Mouse (Mus musculus) layer of hippocampus, adult 2 months (tissue): ENCODE data around the gene Sec14l1. TPM values are rescaled to one million over a fixed set of nuclear protein-coding genes. Genes with fewer than 3 reads are reported as not detected.
A peak's percentile ranks its signal among the peaks of the same experiment; 100 is the strongest.

Experiments
- DNase-seq, 2 experiments: peaks; one replicate each; pipeline ENCODE4 v3.0.0; 2022; ENCODE audit warnings: low spot score in 2 of 2
- H3K27ac ChIP-seq: fragments of 200-600 bp; 2 replicates; pipeline ENCODE4 v1.8.1; 2022
- H3K4me3 ChIP-seq: fragments of 200-600 bp; 2 replicates; pipeline ENCODE4 v1.8.1; 2022; ENCODE audit warnings: mild to moderate bottlenecking
- CTCF ChIP-seq: fragments of 200-600 bp; conservative IDR thresholded peaks from 2 replicates; pipeline ENCODE4 v1.8.1; 2022; ENCODE audit warnings: antibody characterized with exemption, mild to moderate bottlenecking, moderate library complexity
- total RNA-seq, 2 experiments: library from RNA; stranded (reverse); gene quantifications; 2 replicates each; pipeline ENCODE4 v1.2.3; 2021

The Sec14l1 gene
- total RNA-seq, 2 experiments from 2014 or later: 226 to 239 TPM

- no peak for TF ChIP-seq CTCF
- no peak for DNase-seq
These were observed 15.1 kb downstream of the Sec14l1 start for GRCm38 (mm10) chr11:117130068-117130467.

GRCm38 (mm10) chr11:117130888-117131287 lies 15.9 kb downstream of the Sec14l1 start:
- TF ChIP-seq CTCF: no peak
- no peak for DNase-seq
- Histone ChIP-seq H3K4me3 (no peak overlapping the region), H3K27ac (peak overlapping the region; percentile 99)

More at GRCm38 (mm10) chr11:117130068-117130467, 15.1 kb downstream of the Sec14l1 start:
- H3K27ac ChIP-seq: peak overlapping the region; percentile 99
- H3K4me3 ChIP-seq: no peak overlapping the region

- no peak for DNase-seq
- TF ChIP-seq CTCF: peak; percentile 31; the same call in 1 of the 2 replicates
These were observed 16.5 kb downstream of the Sec14l1 start for GRCm38 (mm10) chr11:117131450-117131849.

DNA sequence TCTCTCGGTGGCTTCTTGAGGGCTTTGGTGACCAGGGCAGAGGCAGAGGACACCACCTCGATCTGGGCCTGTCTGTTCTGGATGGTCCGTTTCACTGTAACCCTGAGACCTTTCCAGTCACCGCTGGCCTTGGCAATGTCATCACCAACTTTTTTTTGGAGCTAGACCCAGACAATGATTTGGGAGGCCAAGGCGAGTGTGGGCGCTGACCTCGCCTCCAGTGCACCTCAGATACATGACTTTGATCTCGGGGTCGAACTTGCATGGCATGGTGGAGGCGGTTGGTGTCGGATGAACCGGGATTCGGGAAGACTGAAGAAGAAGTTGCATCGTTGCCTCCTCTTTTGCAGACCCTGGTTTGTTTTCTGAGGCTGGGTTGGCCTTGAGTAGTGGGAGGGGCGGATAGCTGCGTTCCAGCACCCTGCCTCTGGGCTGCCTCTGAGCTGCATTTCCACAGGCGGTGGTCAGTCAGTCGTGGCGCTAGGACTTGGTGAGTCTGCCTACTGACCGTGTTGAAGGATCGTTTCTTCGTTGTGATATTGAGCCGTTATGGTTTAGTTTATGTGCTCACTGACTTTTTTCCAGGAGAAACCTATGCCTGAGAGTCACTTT lies 19.9 kb downstream of the Sec14l1 start:
- Histone ChIP-seq H3K27ac (peak overlapping the region; percentile 95), H3K4me3 (peak overlapping the region; percentile 0)
- no peak for TF ChIP-seq CTCF
- DNase-seq: no peak

More at GRCm38 (mm10) chr11:117131450-117131849, 16.5 kb downstream of the Sec14l1 start:
- H3K4me3 ChIP-seq: no peak overlapping the region
- H3K27ac ChIP-seq: peak overlapping the region; percentile 99; the same call in 1 of the 2 replicates

GRCm38 (mm10) chr11:117135457-117136290 lies 20.7 kb downstream of the Sec14l1 start:
- peak; percentile 56 to 83 for DNase-seq
- TF ChIP-seq CTCF: peak; percentile 31; the same call in 1 of the 2 replicates
- H3K27ac ChIP-seq: peak overlapping the region; percentile 95
- peak overlapping the region; percentile 32 for H3K4me3 ChIP-seq

DNA sequence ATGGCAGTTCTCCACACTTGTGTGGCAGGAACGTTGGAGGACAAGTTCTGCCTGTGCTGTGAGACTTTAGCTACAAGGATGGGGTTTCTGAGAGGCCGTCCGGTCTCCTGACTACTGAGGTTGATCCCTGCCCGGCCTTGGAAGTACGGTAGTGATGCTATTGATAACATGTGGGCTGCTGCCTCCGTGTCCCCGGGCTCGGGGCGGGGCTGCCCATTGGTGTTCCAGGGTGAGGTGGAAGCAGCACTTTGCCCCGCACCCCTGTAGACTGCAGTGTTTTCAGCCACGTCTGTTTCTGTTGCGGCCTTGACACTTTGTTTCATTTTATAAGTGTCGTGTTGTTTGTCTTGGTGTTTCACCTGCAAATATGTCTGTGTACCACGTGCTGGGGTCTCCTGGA lies 21.9 kb downstream of the Sec14l1 start:
- no peak for DNase-seq
- Histone ChIP-seq H3K4me3 (no peak overlapping the region), H3K27ac (peak overlapping the region; percentile 95)
- no peak for TF ChIP-seq CTCF

DNA sequence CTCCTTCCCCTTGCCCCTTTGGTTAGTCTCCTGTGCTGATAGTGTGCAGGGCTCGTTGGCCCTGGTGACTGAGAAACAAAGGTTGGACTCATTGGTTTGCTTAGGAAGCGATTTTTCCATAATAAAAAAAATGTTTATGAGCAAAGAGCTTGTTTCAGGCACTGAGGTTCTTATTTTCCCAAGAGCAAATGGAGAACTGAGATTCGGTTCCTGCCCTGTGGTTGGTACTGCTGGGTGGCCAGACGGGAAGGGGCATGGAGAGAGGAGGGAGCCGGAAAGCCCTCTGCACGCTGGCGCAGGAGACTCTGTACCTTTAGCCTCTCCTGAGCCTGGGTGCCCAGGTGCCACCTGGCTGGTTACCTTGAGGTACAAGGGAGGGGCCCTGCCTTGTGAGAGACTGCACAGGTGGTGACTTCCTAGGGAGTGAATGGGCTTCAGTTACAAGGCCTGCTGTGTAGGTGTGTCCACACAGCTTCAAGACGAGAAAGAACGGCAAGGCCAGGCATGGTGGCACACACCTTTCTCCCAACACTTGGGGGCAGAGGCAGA lies 23.3 kb downstream of the Sec14l1 start:
- TF ChIP-seq CTCF: no peak
- Histone ChIP-seq H3K27ac (peak overlapping the region; percentile 85), H3K4me3 (no peak overlapping the region)

GRCm38 (mm10) chr11:117138795-117139463 lies 24.0 kb downstream of the Sec14l1 start:
- DNase-seq: no peak
- H3K27ac ChIP-seq: peak overlapping the region; percentile 85
- no peak overlapping the region for H3K4me3 ChIP-seq
- peak; percentile 41; the same call in 1 of the 2 replicates for TF ChIP-seq CTCF

More for the DNA sequence above, 23.3 kb downstream of the Sec14l1 start:
- no peak for DNase-seq

DNA sequence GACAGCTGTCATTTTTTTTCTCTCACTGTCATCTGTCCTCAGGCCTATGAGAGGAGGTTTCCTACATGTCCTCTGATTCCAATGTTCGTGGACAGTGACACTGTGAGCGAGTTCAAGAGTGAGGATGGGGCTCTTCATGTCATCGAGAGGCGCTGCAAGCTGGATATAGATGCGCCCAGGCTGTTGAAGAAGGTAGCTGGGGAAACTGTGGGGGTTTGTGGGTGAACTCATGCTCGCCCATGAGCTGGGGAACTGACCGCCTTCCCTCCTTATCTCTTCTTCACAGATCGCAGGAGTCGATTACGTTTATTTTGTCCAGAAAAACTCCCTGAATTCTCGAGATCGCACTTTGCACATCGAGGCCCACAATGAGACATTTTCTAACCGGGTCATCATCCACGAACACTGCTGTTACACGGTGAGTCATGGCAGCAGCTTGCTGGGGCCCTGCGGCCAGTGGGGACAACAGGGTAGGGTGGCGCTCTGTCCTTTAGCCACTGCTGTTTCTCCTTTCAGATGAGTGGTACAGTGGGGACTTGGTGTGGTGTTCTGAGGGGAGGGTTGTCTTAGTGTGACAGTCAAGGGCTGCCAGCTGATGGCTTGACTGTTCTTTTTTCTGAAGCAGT lies 26.5 kb downstream of the Sec14l1 start:
- no peak for DNase-seq

GRCm38 (mm10) chr11:117142507-117142906 lies 27.5 kb downstream of the Sec14l1 start:
- TF ChIP-seq CTCF: no peak
- Histone ChIP-seq H3K27ac (no peak overlapping the region), H3K4me3 (no peak overlapping the region)
- DNase-seq: no peak

More for the DNA sequence above, 26.5 kb downstream of the Sec14l1 start:
- no peak for TF ChIP-seq CTCF
- Histone ChIP-seq H3K27ac (peak overlapping the region; percentile 39; the same call in 1 of the 2 replicates), H3K4me3 (no peak overlapping the region)

- TF ChIP-seq CTCF: peak; percentile 73
- no peak for DNase-seq
- Histone ChIP-seq H3K4me3 (no peak overlapping the region), H3K27ac (peak overlapping the region; percentile 57)
These were observed 30.6 kb downstream of the Sec14l1 start for GRCm38 (mm10) chr11:117145451-117146117.

- H3K27ac ChIP-seq: peak overlapping the region; percentile 57; the same call in 1 of the 2 replicates
- TF ChIP-seq CTCF: 0 out of 2 replicates have a peak, but pooled peaks have one; percentile 0
These were observed 31.1 kb downstream of the Sec14l1 start for GRCm38 (mm10) chr11:117146118-117146506.

More at GRCm38 (mm10) chr11:117146118-117146506, 31.1 kb downstream of the Sec14l1 start:
- H3K4me3 ChIP-seq: no peak overlapping the region
- no peak for DNase-seq
